Mouse (Mus musculus) CH12.LX (cell line): ENCODE measurements around the gene Kif6.

ENCODE experiments used
- CHD2 ChIP-seq: IDR thresholded peaks from 2 replicates; pipeline ENCODE4 v1.6.1; 2011; ENCODE audit warnings: low read length, improper control_type of control experiment
- CTCF ChIP-seq, 2 experiments: IDR thresholded peaks in 1 of 2; conservative IDR thresholded peaks in 1 of 2; 2 replicates each; pipeline ENCODE4 v1.5.1; 2011 to 2012; ENCODE audit warnings: low read depth in 2 of 2, low read length in 2 of 2, improper control_type of control experiment in 1 of 2, inconsistent platforms in 1 of 2, mild to moderate bottlenecking in 1 of 2, moderate library complexity in 1 of 2
- EP300 ChIP-seq: IDR thresholded peaks from 2 replicates; pipeline ENCODE4 v1.6.1; 2011; ENCODE audit warnings: low read length, improper control_type of control experiment
- MAFK ChIP-seq: IDR thresholded peaks from 2 replicates; pipeline ENCODE4 v1.6.1; 2011; ENCODE audit warnings: low read length, improper control_type of control experiment; ENCODE audit not compliant: insufficient replicate concordance
- NELFE ChIP-seq: IDR thresholded peaks from 2 replicates; pipeline ENCODE4 v1.6.1; 2011; ENCODE audit warnings: low read depth, low read length, improper control_type of control experiment
- POLR2A ChIP-seq: IDR thresholded peaks from 2 replicates; pipeline ENCODE4 v1.6.1; 2011; ENCODE audit warnings: low read depth, mild to moderate bottlenecking, improper control_type of control experiment, low read length
- SMC3 ChIP-seq: IDR thresholded peaks from 2 replicates; pipeline ENCODE4 v1.6.1; 2011; ENCODE audit warnings: low read depth, low read length, improper control_type of control experiment
- TCF12 ChIP-seq: IDR thresholded peaks from 2 replicates; pipeline ENCODE4 v1.6.1; 2014; ENCODE audit warnings: low read depth, mild to moderate bottlenecking, inconsistent platforms, low read length, improper control_type of control experiment
- ZC3H11A ChIP-seq: IDR thresholded peaks from 2 replicates; pipeline ENCODE4 v1.6.1; 2012; ENCODE audit warnings: low read depth, mild to moderate bottlenecking, inconsistent platforms, low read length, improper control_type of control experiment
- ZKSCAN1 ChIP-seq: IDR thresholded peaks from 2 replicates; pipeline ENCODE4 v1.6.1; 2012; ENCODE audit warnings: low read depth, inconsistent platforms, low read length, improper control_type of control experiment, borderline replicate concordance

DNA sequence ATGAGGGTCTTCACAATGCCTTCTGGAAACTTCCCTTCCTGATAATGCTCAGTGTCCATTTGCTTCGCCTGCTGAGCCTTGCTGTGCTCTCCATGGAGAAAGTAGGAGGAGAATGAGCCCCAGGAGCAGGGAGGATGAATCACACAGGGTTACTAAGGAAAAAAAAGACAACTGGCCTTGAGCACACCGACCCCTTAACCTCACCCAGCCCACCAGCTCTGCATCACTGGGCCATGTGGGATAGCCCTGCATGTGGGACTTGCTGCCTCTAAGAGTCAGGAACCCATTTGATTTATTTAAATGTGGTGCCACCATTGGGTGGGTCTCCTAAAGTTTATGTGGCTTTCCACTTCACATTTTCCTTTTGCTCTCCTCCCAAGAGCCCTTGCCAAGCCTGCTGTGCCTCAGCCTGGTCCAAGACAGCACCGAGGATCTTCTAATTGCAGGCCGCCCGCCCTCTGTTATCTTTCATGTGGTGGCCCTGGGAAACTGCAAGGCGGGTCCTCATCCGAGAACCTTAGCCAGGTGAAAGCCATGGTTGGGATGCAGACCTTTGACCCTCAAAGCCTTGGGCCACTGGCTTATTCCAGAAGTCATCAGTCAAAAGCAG, 210.0 kb downstream of the Kif6 start:
- TF ChIP-seq ZKSCAN1 = no peak
- TF ChIP-seq CTCF (conservative IDR thresholded peaks at IDR 0.05 in 1 of 2, IDR thresholded peaks at IDR 0.05 in 1 of 2; ENCODE audit: low read depth in 2 of 2, low read length in 2 of 2) = no peak
- TF ChIP-seq EP300 = no peak
- TF ChIP-seq SMC3 = no peak
- TF ChIP-seq ZC3H11A = no peak
- TF ChIP-seq POLR2A = no peak
- no peak for TF ChIP-seq MAFK
- no peak for TF ChIP-seq NELFE
- TF ChIP-seq TCF12 = no peak
- TF ChIP-seq CHD2 = no peak
